Mouse (Mus musculus): ENCODE measurements around the gene Jph4. TPM values are rescaled to one million over a fixed set of nuclear protein-coding genes. Genes with fewer than 3 reads are reported as not detected.

The Jph4 gene
- total and polyA plus RNA-seq, 3 experiments: 2.5 to 4.0 (median 3.0) TPM

GRCm38 (mm10) chr14:55094704-55095231 is 22.0 kb downstream of the Jph4 start, which contains the start of gene Thtpa:
Gene Thtpa, plus strand, starts transcription at chr14:55094784.
- peak; percentile 89 for DNase-seq

GRCm38 (mm10) chr14:55093927-55094326 is 22.8 kb downstream of the Jph4 start:
- DNase-seq: no peak

- peak; percentile 97 for DNase-seq
Observed at GRCm38 (mm10) chr14:55092011-55092577, 24.6 kb downstream of the Jph4 start, which contains the start of gene Zfhx2. Gene Zfhx2, minus strand, starts transcription at chr14:55092324.

- DNase-seq: peak; percentile 49
Observed at GRCm38 (mm10) chr14:55091209-55091865, 25.4 kb downstream of the Jph4 start.

- DNase-seq: no peak
Observed at GRCm38 (mm10) chr14:55089199-55089947, 27.4 kb downstream of the Jph4 start.

GRCm38 (mm10) chr14:55086009-55086514 is 30.7 kb downstream of the Jph4 start:
- DNase-seq: no peak

- no peak for DNase-seq
Observed at GRCm38 (mm10) chr14:55085324-55086008, 31.3 kb downstream of the Jph4 start.

GRCm38 (mm10) chr14:55083481-55083880 is 33.3 kb downstream of the Jph4 start:
- no peak for DNase-seq

GRCm38 (mm10) chr14:55081105-55081504 is 35.6 kb downstream of the Jph4 start:
- DNase-seq: no peak

GRCm38 (mm10) chr14:55079214-55079970 is 37.3 kb downstream of the Jph4 start:
- peak; percentile 54 for DNase-seq

GRCm38 (mm10) chr14:55078366-55078989 is 38.3 kb downstream of the Jph4 start:
- DNase-seq: no peak

GRCm38 (mm10) chr14:55077481-55078365 is 39.0 kb downstream of the Jph4 start:
- no peak for DNase-seq

- DNase-seq: no peak
Observed at GRCm38 (mm10) chr14:55076956-55077355, 39.8 kb downstream of the Jph4 start.

- DNase-seq: no peak
Observed at GRCm38 (mm10) chr14:55076224-55076623, 40.5 kb downstream of the Jph4 start.

GRCm38 (mm10) chr14:55074416-55074815 is 42.3 kb downstream of the Jph4 start:
- no peak for DNase-seq

- DNase-seq: no peak
Observed at GRCm38 (mm10) chr14:55071756-55072155, 45.0 kb downstream of the Jph4 start.

- no peak for DNase-seq
Observed at GRCm38 (mm10) chr14:55066042-55066441, 50.7 kb downstream of the Jph4 start.

- no peak for DNase-seq
Observed at GRCm38 (mm10) chr14:55065391-55065790, 51.3 kb downstream of the Jph4 start.
